Mouse (Mus musculus) testis, postnatal 14 days (tissue): ENCODE data around the gene Fyb.
"Not testable (repeated sequence)": the region's sequence is repeated elsewhere in the genome, so short reads cannot be mapped to it uniquely, and the experiment has no call there.

Source experiments
- DNase-seq: peaks from one replicate; pipeline ENCODE4 v3.0.0; 2021; ENCODE audit warnings: low spot score

Gene Fyb

DNA sequence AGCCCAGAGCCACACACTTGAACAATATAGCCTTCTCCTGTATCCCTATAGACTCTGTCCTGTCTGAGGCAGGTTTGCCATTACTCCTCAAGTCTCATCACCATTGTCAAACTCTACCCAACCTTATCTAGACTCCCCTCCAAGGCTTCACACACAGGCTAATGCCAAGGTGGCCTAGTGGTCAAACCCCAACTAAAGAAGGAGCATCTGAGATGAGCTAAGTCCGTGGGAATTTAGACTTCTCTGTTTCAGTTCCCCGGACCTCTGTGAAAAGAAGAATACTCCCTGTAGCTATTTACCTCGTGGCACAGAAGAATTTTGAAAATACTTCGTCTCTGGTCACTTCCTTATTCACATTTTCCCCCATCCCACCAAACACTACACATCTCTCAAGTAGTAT, 39.5 kb downstream of the Fyb start:
- no peak for DNase-seq

DNA sequence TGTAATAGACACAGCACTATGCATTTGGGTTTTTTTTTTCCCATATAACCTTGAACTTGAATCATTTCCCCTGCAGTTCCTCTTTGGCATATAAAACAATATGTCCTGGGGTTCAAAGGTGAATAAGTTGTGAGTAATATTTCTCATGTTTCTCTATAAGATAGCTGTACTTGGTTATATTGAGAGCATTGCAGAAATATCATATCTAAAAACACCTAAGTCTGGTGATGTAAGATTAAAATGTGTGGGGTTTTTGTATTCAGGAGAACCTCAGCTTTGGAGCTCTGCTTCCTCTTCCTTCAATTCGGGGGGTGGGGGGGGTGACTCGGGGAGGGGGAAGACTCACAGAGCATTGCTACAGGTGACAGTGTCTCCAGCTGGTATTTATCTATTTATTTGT, 40.0 kb downstream of the Fyb start:
- no peak for DNase-seq

DNA sequence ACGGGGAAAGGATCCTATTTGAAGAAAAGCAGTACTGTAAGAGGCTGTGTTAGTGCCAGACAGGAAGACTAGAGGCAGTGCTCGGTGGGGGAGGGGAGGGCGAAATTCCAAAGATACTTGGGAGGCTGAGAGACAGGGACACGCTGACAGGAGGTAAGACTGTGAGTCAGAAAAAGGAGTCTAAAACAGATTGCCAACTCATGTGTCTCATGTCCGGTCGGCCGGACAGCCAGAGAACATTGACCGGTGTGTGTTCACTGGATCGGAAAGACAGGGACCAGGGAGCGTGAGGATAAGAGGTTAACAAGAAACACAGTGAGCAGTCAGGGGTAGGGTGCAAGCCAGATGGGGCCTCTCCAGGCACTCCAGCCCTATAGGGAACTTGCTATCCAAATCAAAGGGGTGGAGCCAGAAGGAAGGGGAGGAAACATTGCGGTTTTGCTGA, 42.3 kb downstream of the Fyb start:
- peak; percentile 62 for DNase-seq

GRCm38 (mm10) chr15:6565873-6566272, 43.2 kb downstream of the Fyb start:
- DNase-seq: peak; percentile 21

- peak; percentile 28 for DNase-seq
These were observed 45.3 kb downstream of the Fyb start for GRCm38 (mm10) chr15:6567993-6568392.

DNA sequence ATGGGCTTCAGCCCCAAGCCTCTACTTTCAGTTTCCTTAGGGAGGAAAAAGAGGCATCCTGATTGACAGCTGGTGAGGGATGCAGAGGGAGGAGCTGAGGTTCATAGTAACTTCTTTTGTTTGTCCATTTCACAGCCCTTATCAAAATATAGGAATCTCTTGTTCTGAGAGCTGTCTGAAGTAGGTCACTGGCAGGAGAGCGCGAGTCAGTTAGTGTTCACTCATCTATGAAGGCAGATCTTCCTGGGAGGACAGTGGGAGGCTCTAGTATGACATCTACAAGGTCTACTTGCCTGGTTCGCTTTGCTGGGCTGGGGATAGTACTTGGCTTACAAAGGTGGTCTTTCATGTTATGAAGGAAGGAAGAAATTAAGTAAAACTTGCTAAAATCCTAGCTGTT, 46.0 kb downstream of the Fyb start:
- no peak for DNase-seq

DNA sequence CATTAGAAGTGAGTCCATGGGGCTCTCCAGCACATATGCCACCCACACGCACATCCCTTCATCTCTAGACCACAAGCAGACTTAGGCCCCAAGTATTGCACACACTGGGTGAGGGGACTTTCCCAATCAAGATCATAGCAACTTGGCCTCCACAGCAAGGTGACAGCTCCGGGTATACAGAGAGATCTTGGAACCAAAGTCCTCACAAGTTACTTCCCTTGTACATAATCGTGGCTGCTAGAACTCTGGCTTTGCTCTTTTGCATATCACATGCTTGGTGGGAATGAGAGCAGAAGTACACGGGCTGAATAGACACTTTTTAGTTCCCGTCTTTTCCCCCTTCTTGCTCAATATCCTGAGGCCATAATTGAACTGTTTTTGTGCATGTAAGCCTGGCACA, 46.4 kb downstream of the Fyb start:
- DNase-seq: no peak

DNA sequence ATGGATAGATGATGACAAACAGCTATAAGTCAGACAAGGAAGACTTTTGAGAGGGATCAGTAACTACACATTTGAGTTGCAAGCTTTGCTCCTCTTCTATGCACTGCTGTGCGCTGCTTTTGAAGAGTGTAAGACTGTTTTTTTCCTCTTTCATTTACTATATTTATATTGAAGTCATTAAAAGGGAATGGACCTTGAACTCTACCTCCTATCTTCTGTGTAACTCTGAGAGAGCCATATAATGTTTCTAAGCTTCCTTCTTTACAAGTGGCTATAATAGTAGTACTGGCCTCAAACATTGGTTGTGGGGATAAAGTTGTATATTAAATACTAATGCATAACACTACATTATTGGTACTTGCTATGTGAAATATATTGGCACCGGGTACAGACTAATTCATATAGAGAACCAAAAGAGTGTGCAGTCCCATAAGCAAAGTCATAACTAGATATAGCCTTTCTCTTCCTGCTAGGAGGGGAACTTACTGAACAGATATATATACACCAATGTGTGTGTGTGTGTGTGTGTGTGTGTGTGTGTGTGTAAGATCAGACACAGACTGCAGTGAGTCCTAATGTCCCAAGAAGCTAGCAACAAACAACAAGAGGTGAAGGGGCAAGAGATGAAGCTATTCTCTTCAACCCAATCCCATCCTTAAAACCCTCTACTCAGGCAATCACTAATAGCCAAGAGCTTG, 47.7 kb downstream of the Fyb start:
- DNase-seq: no peak

- peak; percentile 11 for DNase-seq
These were observed 48.2 kb downstream of the Fyb start for GRCm38 (mm10) chr15:6570876-6571275.

DNA sequence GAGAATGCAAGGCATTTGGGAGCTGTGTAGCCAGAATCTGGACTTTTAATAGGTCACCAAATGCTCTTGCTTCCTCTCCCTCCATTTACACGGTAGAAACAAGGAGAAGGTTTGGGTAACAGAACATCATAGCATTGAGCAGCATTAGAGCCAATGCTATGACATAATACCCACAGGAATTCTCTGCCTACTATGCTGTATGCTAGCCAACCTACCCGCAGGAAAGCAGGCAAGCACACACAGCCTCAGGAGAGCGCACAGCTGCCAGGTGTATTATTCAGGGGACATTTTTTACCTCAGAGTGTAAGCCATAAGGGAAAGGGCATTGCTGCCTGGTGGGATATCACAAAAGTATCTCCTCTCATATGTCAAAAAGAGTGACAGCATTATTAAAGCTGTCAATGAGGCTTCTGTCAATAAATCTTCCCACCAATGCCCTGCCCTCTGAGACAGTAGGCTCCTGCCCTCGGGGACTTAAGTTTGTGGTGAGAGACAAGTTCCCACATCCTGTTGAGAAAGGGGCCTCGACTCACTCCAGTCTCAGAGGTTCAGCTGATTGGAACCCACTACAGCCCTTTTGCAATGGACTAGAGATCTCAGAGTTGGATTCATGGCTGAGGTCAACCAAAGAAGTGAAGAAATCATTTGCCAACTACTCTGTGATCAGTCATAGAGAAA, 51.8 kb downstream of the Fyb start:
- DNase-seq: no peak

GRCm38 (mm10) chr15:6577971-6578370, 55.3 kb downstream of the Fyb start:
- DNase-seq: no peak

GRCm38 (mm10) chr15:6578654-6579053, 56.0 kb downstream of the Fyb start:
- no peak for DNase-seq

DNA sequence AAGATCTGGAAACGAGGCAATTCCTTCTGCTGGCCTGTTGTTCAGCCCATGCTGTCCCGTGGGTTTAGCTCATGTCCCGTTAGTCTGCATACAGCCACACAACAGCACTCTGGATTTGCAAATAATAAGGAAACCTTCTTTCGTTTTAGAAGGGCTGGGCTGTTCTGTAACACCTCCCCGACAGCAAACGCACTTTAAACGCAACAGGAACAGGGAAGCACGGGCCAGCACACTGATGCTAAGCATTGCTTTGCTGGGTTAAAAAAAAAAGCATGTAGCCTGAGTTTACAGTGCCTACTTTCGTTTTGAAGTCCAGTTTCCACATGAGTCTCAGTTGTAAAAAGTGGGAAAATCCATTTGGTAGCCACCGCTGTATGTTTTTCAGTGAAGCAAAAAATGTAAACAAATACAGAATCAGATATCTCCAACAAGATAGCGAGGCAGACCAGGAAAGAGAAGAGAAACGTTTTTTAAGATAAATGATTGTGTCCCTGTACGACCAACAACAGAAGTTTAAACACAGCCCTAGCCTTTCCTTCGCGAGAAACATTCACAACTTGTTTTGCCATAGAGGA, 56.6 kb downstream of the Fyb start:
- no peak for DNase-seq

GRCm38 (mm10) chr15:6579769-6580261, 57.2 kb downstream of the Fyb start:
- no peak for DNase-seq

GRCm38 (mm10) chr15:6584645-6585044, 62.0 kb downstream of the Fyb start:
- no peak for DNase-seq

GRCm38 (mm10) chr15:6586351-6586750, 63.7 kb downstream of the Fyb start:
- not testable (repeated sequence) for DNase-seq

- no peak for DNase-seq
These were observed 64.9 kb downstream of the Fyb start for GRCm38 (mm10) chr15:6587526-6587925.

- no peak for DNase-seq
These were observed 65.5 kb downstream of the Fyb start for GRCm38 (mm10) chr15:6588192-6588591.

- DNase-seq: no peak
These were observed 68.3 kb downstream of the Fyb start for GRCm38 (mm10) chr15:6590846-6591451.

- DNase-seq: no peak
These were observed 68.9 kb downstream of the Fyb start for GRCm38 (mm10) chr15:6591527-6591926.

DNA sequence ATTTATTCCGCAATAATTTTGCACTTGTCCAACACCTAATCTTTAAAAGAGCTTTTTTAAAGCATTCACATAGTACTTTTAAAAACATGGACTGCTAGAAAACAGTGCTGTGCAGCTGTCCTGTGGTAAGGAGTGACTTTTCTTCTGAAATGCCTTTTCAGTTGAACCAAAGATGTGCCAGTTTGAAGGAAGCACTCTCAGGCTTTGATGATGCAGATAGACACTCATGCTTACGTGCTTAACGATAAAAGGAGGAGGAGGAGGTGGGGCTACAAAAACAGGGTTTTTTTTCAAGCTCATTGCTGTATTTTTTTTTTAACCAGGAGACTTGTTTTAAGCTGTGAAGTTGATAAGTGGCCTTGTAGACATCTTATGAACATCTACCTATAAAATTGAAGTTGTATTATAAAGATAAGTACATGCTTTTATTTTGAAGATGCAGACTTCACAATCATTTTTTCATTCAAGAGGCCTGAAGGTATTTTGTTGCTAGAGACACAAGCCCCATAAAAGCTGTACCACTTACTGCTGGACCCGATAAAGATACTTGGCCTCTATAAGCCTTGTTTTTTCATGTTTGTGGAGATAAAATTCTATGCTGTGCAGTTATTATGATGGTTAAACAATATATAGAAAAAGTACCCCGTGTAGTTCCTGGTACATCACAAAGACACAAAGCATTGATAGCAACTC, 70.1 kb downstream of the Fyb start:
- no peak for DNase-seq

- no peak for DNase-seq
These were observed 70.6 kb downstream of the Fyb start for GRCm38 (mm10) chr15:6593254-6593623.
